Mouse (Mus musculus) spleen, adult 2 months (tissue): ENCODE data around the gene Miox.

Experiments used
- CTCF ChIP-seq: fragments of 200-500 bp; IDR thresholded peaks from 2 replicates; pipeline ENCODE4 v1.5.1; 2011; ENCODE audit warnings: mild to moderate bottlenecking, inconsistent platforms; ENCODE audit not compliant: insufficient read depth, insufficient read length, insufficient replicate concordance; ENCODE audit errors: extremely low read depth
- POLR2A ChIP-seq: fragments of 200-500 bp; IDR thresholded peaks from 2 replicates; pipeline ENCODE4 v1.6.1; 2011; ENCODE audit warnings: low read depth, low read length, inconsistent platforms

GRCm38 (mm10) chr15:89376957-89377356 lies 42.8 kb downstream of the Miox start, which contains the start of gene Tymp:
- TF ChIP-seq POLR2A = no peak
- TF ChIP-seq CTCF = no peak
